Mouse (Mus musculus): ENCODE measurements around the gene Phka2.

The Phka2 gene

DNA sequence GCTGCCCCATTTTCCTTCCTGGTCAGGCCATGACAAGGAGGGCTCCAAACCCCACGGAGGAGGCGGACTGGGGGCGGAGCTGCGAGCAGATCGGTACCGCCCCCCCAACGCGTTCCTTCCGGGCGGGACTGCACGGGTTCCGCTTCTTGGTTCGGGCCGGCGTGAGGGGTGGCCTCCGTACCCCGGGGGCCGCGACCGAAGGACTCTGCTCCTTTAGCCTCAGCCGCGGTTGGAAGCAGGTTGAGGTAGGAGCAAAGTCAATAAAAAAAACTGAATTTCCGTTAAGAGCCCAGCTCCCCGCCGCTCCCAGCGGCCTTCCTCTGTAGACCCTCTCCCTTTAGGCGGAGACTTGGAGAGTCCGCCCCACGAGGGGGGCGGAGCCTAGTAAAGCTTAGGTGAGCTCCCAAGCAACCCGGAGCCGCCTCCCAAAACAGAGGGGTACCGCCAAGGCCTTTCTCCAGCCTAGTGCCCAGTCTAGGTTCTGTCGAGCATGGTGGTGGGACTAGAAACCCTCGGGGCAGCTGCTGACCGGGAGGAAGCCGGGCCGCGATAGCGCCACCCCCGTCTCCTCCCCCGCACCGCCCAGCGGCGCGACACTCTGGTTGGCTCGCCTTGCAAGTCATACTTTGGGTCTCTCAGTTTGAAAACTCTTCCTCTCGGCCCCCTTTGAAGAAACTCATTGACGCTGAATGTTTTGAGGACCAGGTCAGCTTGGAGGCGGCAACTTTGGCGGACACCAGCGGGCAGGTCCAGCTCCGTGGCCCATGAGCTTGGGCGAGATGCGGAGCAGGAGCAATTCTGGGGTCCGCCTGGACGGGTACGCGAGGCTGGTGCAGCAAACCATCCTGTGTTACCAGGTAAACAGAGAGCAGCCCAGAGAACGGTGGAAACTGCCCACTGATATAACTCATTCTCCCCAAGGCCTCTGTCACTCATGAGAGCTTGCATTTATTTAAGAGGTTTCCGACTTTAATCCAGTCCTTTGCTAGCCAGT, at the start of gene Phka2:
Gene Phka2, plus strand, starts transcription at position 119 of the 994 bp plus-strand sequence.
- no peaks in the 10 kb centered on the region for H3K9me3 ChIP-seq (ENCODE audit: low read length)
- peaks cover 4% of the 10 kb centered on the region for H3K4me1 ChIP-seq (replicated peaks; ENCODE audit: low read depth, low read length)
- no peaks in the 10 kb centered on the region for H3K27me3 ChIP-seq (ENCODE audit: insufficient read depth, low read length)
- no peaks in the 10 kb centered on the region for H3K36me3 ChIP-seq (ENCODE audit: insufficient read depth, low read length)
- TF ChIP-seq NANOG (IDR thresholded peaks at IDR 0.05; ENCODE audit: borderline replicate concordance, low read length), result no peak
- TF ChIP-seq POU5F1 (IDR thresholded peaks at IDR 0.05; ENCODE audit: borderline replicate concordance, low read length), result no peak
- H3K4me3 ChIP-seq (replicated peaks; ENCODE audit: low read length), result peak within 1 kb of the TSS; percentile 85

DNA sequence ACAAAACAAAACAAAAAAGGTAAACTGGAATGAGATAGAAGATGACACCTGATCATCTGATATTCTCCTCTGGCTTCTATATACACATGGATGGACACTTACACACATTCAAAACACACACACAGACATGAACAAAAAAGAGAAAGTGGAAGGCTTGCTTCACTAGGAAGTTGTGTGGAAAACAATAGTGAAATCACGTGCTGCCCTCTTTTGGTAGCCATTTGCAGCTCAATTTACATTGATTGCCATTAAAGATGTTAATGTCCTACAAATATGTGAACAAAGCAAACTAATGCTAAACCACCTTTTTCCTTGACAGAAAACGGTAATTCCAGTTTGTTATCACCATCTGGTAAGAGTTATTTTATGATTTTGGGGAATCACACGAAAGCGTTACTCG, 46.3 kb upstream of the Phka2 start:
- Histone ChIP-seq H3K4me3 (replicated peaks; ENCODE audit: low read length) (no peak overlapping the region), H3K4me1 (replicated peaks; ENCODE audit: low read depth, low read length) (no peaks in the 10 kb centered on the region)

DNA sequence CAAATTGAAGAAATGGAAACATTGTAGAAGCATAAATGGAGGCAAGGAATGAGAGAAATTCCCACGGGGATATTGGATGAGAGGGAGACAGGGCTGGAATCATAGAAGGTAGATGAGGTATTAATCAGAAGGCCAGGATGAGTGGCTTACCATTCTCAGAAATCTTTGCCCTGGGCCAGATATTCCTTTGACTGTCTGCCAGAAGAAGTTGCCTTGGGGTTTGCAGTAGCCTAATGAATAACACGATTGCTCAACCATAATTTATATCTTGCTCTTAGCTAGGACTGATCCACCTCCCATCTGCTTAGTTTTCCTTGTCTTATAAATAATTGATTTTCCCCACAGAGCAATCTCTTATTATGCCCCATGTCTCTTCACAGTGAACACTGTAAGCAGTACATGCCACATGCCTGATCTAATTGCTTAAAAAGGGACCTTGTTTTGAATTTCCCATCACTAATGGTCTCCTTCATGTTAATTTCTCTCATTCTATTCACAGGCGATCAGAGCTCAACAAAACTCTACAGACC, 30.6 kb upstream of the Phka2 start:
- no peaks in the 10 kb centered on the region for H3K9me3 ChIP-seq (ENCODE audit: low read length)
- H3K4me1 ChIP-seq (replicated peaks; ENCODE audit: low read depth, low read length), result no peaks in the 10 kb centered on the region
- no peaks in the 10 kb centered on the region for H3K27me3 ChIP-seq (ENCODE audit: insufficient read depth, low read length)
- H3K36me3 ChIP-seq (ENCODE audit: insufficient read depth, low read length), result no peaks in the 10 kb centered on the region
- no peak overlapping the region for H3K4me3 ChIP-seq (replicated peaks; ENCODE audit: low read length)
- no peak for TF ChIP-seq NANOG (IDR thresholded peaks at IDR 0.05; ENCODE audit: borderline replicate concordance, low read length)
- no peak for TF ChIP-seq CTCF (conservative IDR thresholded peaks at IDR 0.05; ENCODE audit: low read length)
- no peak for TF ChIP-seq POU5F1 (IDR thresholded peaks at IDR 0.05; ENCODE audit: borderline replicate concordance, low read length)

More for the DNA sequence above, 46.3 kb upstream of the Phka2 start:
- Histone ChIP-seq H3K27me3 (ENCODE audit: insufficient read depth, low read length) (no peaks in the 10 kb centered on the region), H3K36me3 (ENCODE audit: insufficient read depth, low read length) (no peaks in the 10 kb centered on the region), H3K9me3 (ENCODE audit: low read length) (no peaks in the 10 kb centered on the region)
- TF ChIP-seq NANOG (IDR thresholded peaks at IDR 0.05; ENCODE audit: borderline replicate concordance, low read length), result no peak
- TF ChIP-seq CTCF (conservative IDR thresholded peaks at IDR 0.05; ENCODE audit: low read length), result no peak
- TF ChIP-seq POU5F1 (IDR thresholded peaks at IDR 0.05; ENCODE audit: borderline replicate concordance, low read length), result no peak

DNA sequence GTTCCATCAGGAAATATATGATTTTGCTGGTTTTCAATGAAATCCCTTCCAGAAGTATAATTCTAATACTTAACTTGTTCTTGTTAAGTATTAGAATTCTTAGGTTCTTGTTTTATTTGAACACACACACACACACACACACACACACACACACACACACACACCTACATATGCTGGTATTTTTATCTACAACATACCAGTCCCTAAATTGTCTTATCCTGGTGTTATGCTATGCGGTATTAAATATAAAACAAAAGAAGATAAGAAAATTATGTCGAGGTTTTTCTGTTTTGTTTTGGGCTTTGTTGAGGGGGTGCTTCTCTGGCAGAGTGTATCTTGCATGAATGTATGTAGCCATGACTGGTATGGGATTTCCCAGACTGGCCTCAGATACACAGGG, 12.2 kb upstream of the Phka2 start:
- TF ChIP-seq CTCF (conservative IDR thresholded peaks at IDR 0.05; ENCODE audit: low read length) (no peak), POU5F1 (IDR thresholded peaks at IDR 0.05; ENCODE audit: borderline replicate concordance, low read length) (no peak)
- H3K27me3 ChIP-seq (ENCODE audit: insufficient read depth, low read length), result no peaks in the 10 kb centered on the region
- no peaks in the 10 kb centered on the region for H3K36me3 ChIP-seq (ENCODE audit: insufficient read depth, low read length)
- no peaks in the 10 kb centered on the region for H3K9me3 ChIP-seq (ENCODE audit: low read length)
- no peaks in the 10 kb centered on the region for H3K4me1 ChIP-seq (replicated peaks; ENCODE audit: low read depth, low read length)
- no peak overlapping the region for H3K4me3 ChIP-seq (replicated peaks; ENCODE audit: low read length)

DNA sequence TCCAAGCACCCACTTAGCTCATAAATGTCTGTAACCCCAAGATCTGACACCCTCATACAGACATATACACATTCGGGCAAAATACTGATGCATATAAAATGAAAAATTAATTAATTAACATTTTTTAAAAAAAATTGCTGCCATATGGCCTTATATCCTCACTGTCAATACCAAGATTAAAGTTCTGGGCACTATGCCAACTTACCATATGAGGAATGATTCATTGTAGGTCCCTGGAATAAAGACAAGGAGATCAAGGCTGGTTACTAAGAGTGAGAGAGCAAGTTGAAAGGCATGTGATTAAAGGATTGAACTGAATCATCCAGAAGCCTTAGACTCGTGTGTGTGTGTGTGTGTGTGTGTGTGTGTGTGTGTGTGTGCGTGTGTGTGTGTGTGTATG, 7.6 kb upstream of the Phka2 start:
- H3K36me3 ChIP-seq (ENCODE audit: insufficient read depth, low read length), result no peaks in the 10 kb centered on the region
- H3K4me1 ChIP-seq (replicated peaks; ENCODE audit: low read depth, low read length), result no peaks in the 10 kb centered on the region
- no peak for TF ChIP-seq NANOG (IDR thresholded peaks at IDR 0.05; ENCODE audit: borderline replicate concordance, low read length)
- TF ChIP-seq CTCF (conservative IDR thresholded peaks at IDR 0.05; ENCODE audit: low read length), result no peak
- no peak for TF ChIP-seq POU5F1 (IDR thresholded peaks at IDR 0.05; ENCODE audit: borderline replicate concordance, low read length)
- H3K4me3 ChIP-seq (replicated peaks; ENCODE audit: low read length), result no peak overlapping the region
- H3K27me3 ChIP-seq (ENCODE audit: insufficient read depth, low read length), result no peaks in the 10 kb centered on the region
- no peaks in the 10 kb centered on the region for H3K9me3 ChIP-seq (ENCODE audit: low read length)

DNA sequence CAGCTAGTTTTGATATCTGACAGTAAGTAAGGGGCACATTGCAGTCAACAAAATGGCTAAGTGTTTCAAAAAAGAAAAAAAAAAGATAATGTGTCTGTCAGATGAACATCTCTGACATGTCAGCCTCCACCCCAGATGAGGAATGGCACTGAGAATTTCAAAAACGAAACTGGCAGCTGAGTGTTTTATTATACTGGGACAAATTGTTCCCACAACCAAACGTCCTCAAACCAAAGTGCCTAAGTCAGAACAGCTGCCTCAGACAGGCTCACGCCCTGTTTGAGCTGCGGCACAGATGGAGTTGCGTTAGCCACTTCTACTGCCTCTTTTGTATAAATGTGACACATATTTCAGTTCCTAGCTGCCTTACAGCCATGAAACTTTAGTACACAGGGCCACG, 7.0 kb upstream of the Phka2 start:
- TF ChIP-seq CTCF (conservative IDR thresholded peaks at IDR 0.05; ENCODE audit: low read length) (no peak), POU5F1 (IDR thresholded peaks at IDR 0.05; ENCODE audit: borderline replicate concordance, low read length) (no peak), NANOG (IDR thresholded peaks at IDR 0.05; ENCODE audit: borderline replicate concordance, low read length) (no peak)
- no peaks in the 10 kb centered on the region for H3K4me1 ChIP-seq (replicated peaks; ENCODE audit: low read depth, low read length)
- H3K36me3 ChIP-seq (ENCODE audit: insufficient read depth, low read length), result no peaks in the 10 kb centered on the region
- no peaks in the 10 kb centered on the region for H3K9me3 ChIP-seq (ENCODE audit: low read length)
- no peak overlapping the region for H3K4me3 ChIP-seq (replicated peaks; ENCODE audit: low read length)
- H3K27me3 ChIP-seq (ENCODE audit: insufficient read depth, low read length), result no peaks in the 10 kb centered on the region

DNA sequence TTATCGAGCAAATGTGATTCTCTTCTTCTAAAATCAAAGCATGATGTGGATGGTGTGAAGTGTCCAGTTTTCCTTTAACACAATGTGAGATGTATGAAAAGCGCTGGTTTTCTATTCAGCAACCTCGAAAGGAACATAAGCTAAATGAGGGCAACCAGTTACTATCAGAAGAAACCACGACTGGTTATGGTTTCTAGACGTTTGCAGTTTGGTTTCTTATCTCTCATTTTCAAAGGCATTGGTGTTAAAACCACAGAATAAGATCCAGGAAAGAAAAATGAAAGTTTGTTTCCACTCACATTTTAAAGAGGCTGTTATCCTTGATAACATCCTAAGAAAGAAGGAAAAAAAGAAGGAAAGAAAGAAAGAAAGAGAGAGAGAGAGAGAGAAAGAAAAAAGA, 5.5 kb upstream of the Phka2 start:
- no peaks in the 10 kb centered on the region for H3K9me3 ChIP-seq (ENCODE audit: low read length)
- H3K36me3 ChIP-seq (ENCODE audit: insufficient read depth, low read length), result no peaks in the 10 kb centered on the region
- TF ChIP-seq CTCF (conservative IDR thresholded peaks at IDR 0.05; ENCODE audit: low read length) (no peak), NANOG (IDR thresholded peaks at IDR 0.05; ENCODE audit: borderline replicate concordance, low read length) (no peak), POU5F1 (IDR thresholded peaks at IDR 0.05; ENCODE audit: borderline replicate concordance, low read length) (no peak)
- no peak overlapping the region for H3K4me3 ChIP-seq (replicated peaks; ENCODE audit: low read length)
- H3K4me1 ChIP-seq (replicated peaks; ENCODE audit: low read depth, low read length), result no peaks in the 10 kb centered on the region
- no peaks in the 10 kb centered on the region for H3K27me3 ChIP-seq (ENCODE audit: insufficient read depth, low read length)

DNA sequence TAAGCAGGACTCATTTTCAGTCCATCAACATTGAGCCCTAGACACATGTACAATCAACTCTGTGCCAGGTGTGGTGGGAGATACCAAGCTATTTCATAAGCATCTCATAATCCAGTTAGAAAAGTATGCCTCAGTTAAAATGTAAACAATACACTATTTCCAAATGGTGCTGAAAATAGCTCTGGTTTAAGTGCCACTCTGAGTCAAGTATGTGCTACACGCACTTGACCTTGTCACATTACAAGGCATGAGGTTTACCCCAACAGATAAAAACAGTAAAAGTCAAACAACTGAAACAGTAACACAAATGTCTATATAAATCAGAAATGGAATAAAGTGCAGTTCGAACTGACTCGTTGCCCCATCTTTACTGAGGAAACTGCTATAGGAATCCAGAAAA, 871 bp upstream of the Phka2 start:
- no peaks in the 10 kb centered on the region for H3K36me3 ChIP-seq (ENCODE audit: insufficient read depth, low read length)

More for the DNA sequence above, 871 bp upstream of the Phka2 start:
- Histone ChIP-seq H3K9me3 (ENCODE audit: low read length) (no peaks in the 10 kb centered on the region), H3K4me1 (replicated peaks; ENCODE audit: low read depth, low read length) (peaks cover 4% of the 10 kb centered on the region), H3K4me3 (replicated peaks; ENCODE audit: low read length) (no peak overlapping the region), H3K27me3 (ENCODE audit: insufficient read depth, low read length) (no peaks in the 10 kb centered on the region)
- TF ChIP-seq POU5F1 (IDR thresholded peaks at IDR 0.05; ENCODE audit: borderline replicate concordance, low read length), result no peak
- TF ChIP-seq CTCF (conservative IDR thresholded peaks at IDR 0.05; ENCODE audit: low read length), result no peak
- TF ChIP-seq NANOG (IDR thresholded peaks at IDR 0.05; ENCODE audit: borderline replicate concordance, low read length), result no peak

Data from E14TG2a.4 (cell line).